Mouse (Mus musculus): Measurements from ENCODE around the gene Tiam1.
A peak's percentile ranks its signal among the peaks of the same experiment; 100 is the strongest.

The Tiam1 gene

GRCm38 (mm10) chr16:90045611-90046010 is 98.0 kb downstream of the Tiam1 start:
- DNase-seq, result no peak

- no peak for DNase-seq
Observed at GRCm38 (mm10) chr16:90044004-90044754, 99.4 kb downstream of the Tiam1 start.

DNA sequence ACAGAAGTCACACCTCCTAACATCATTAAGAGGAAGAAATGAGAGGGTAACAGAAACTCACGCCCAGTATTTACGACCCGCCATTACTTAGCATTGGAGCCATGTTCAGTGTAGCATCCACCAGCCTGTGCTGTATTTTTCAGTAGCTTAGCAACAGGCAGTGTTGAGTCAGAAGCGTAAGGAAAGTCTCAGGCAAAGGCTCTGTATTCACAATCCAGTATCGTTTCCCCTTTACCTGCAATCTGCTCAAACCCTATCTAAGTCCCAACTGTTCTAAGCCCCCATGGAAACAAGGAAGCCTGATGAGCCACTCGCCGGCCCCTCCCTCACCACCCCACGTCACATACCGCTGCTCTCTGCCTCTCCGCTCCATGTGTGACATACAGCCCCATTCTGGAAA is 100.7 kb downstream of the Tiam1 start:
- DNase-seq, result no peak

DNA sequence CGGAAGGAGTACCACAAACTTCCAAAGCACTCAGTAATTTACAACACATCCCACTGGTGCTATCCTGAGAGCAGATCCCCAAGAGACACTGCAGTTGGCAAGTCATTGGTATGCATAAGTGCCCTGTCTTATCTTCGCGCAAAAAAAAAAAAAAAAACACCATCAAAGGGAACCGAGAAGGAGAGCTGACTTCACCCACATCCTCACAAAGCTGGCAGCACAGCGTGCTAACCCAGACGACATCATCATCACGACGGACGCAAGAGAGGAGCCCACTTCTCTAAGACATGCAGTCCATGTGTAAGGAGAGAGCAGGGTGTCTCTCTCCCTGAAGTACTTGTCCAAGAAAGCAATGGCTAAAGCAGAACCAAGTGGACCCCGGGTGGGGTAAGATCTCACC is 101.2 kb downstream of the Tiam1 start:
- DNase-seq, result no peak

- no peak for DNase-seq
Observed at GRCm38 (mm10) chr16:90040771-90041364, 102.7 kb downstream of the Tiam1 start.

- DNase-seq, result no peak
Observed at GRCm38 (mm10) chr16:90035595-90036110, 107.9 kb downstream of the Tiam1 start.

DNA sequence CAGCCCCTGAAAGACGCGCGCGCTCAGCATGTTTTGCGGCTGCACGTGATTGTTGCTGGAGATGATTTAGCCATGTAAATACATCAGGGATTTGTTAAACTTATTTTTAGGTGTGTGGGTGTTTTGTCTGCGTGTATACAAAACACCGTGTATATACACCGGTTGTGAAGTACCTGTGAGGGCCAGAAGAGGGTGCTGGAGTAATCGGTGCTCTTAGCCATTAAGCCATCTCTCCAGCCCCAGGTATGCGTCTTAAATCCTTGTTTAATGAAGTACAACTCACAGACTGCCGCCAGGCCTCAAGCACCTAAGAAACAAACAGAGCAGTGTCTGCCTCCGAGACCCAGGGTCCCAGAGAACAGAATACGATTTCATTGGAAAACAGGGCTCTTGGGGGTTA is 113.2 kb downstream of the Tiam1 start:
- DNase-seq, result no peak

DNA sequence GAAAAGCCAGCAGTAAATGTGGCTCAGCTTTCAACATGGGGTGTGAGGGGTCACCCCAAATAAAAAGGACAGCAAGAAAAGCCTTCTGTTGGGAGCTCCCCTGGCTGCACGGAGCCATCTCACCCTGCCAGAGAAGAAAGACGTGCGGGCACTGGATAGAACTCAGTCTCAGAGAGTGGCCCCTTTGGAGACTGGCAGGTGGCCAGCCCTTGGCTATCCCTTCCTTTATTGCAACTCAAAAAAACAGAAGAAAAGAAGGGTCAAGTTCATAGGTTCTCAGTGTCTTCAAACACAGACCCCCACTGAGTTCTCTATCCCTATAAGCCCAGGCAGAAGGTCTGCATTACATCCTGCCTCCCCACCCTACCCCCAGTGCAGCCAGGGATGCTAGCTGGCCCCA is 115.7 kb downstream of the Tiam1 start:
- no peak for DNase-seq

- no peak for DNase-seq
Observed at GRCm38 (mm10) chr16:90025526-90026172, 117.9 kb downstream of the Tiam1 start.

DNA sequence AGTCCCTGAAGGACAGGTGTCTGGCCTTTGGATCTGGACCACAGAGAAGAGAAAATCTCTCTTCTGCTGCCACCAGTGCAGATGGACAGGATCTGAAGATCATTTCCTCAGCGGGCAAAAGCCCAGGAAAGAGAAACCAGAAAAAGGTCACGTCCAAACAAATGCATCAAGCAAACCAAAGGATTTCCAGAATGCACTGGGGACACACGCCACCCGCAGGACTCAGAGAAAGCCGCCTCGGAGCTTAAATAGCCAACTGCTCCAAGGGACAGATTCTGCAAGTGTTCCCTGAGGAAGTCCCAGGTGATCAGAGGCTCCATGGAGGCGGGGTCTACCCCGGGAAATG is 119.9 kb downstream of the Tiam1 start:
- DNase-seq, result no peak

DNA sequence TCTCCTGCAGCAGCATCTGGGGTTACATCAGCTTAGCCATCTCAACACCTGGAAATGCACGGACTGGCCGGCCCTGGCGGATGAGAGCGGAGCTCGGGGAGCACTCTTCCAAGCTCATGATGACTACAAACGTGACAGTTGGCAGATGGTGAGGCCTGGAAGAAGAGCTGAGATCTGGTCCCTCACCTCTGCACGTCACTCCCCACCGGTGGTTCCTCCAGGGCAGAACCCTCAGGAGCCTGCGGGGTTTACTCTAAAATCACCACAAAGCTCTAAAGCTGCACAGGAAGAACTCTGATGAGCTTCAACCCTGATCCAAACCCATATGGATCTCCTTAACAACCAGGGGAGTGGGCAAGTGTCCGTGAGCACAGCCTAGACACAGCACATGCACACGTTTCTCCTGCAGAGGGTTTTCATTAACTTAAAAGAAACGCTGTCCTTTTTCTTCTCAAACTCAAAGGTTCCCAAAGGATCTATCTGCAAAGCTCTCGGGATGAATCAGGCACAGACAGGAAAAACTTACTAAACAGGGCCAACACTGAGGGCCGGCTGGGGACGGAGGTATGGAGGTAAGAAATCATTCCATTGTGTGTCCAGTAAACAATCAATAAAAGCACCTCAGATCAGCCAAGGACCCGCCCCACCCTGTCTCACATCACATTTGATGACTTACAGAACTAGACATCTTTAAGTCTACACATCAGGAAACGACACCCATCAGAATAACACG is 120.5 kb downstream of the Tiam1 start:
- no peak for DNase-seq

DNA sequence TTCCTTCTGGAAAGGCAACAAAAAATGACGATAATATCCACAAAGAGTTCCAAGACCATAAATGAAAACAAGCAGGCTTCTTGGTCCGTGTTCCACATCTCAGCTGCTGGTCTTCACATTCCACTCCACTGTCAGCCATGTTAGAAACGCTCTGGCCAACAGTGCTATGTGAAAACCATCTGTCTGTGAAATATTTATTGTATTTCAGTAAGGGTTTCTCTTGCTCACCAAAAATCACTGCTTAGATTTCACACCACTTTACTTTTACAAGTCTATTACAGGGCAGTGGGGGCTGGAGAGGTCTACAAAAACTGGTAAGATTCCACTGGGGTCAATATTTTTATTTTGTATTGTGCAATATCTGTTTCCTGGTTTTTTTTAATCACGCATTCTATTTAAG is 127.5 kb downstream of the Tiam1 start:
- no peak for DNase-seq

DNA sequence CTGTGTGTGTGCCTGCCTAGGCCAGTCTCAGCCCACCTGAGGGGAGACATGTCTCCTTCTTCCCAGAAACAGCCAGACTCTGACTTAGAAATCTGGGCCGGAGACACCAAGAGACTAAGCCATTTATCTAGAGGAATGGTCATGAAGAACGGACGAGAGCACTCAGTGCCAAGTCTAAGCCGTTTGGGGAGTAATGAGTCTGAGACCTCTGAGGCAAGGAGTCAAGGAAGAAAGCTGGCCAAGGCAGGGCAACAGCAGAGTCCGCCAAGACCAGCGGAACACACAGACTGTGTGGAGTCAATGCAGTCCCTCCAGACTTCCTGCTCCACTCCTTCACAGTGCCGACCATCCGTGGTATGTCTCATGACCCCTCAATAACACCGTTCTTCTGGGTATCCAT is 129.0 kb downstream of the Tiam1 start:
- no peak for DNase-seq

DNA sequence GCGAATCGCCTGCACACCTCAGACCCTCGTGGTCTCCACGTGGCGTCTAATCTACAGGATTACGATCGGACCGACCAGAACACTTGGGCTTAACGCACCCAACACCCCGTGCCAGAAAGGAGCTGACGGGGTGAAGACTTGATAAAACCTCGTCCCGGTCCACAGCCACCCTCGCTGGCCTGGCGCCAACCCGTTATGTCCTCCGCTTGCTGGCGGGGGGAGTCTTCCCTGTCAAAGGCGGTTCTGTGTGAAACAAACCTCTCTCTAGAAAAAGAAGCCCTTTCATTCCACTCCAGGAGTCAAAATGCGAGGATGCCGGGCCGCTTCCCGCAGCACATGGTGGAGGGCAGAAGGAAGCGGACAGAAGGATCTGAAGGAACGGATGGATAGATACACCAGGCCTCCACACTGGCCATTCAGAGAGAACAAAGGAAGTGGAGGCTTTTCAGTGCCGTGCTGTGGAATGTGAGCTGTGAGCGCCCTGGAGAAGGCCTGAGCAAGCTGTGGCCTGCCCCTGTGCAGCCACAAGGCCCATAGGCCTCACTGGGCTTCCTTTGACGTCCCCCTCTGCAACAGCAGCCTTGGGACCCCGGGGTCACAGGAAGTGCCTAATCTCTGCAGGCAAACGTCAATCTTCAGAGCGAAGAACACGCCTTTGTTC is 131.9 kb downstream of the Tiam1 start:
- DNase-seq, result peak; percentile 62

- DNase-seq, result no peak
Observed at GRCm38 (mm10) chr16:90008504-90008903, 135.1 kb downstream of the Tiam1 start.

DNA sequence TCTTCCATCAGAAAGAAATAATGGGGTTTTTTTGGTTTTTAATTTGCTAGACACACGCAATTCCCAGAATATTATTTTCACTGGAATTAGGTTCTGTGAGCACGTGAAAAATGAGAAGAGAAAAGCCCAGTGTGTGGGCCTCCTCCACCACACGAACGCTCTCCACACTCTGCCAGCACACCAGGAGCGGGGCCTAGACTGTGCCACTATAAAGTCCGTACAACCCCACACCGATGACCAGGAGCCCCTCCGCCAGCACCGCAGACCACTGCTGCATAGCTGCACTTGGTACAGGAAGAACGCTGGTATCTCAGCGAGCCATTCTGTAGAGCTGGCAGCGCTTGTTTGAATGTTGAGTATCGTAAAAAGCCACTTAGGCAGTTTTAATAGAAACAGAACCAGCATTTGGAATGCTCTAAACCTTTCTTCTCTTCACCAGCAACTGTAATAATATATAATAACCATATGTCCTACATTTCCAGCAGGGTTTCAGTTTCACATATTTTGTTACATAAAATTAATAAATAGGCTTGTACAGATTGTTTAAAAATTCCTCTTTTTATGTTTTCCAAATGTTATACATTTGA is 136.1 kb downstream of the Tiam1 start:
- DNase-seq, result no peak

- no peak for DNase-seq
Observed at GRCm38 (mm10) chr16:90003556-90003955, 140.0 kb downstream of the Tiam1 start.

DNA sequence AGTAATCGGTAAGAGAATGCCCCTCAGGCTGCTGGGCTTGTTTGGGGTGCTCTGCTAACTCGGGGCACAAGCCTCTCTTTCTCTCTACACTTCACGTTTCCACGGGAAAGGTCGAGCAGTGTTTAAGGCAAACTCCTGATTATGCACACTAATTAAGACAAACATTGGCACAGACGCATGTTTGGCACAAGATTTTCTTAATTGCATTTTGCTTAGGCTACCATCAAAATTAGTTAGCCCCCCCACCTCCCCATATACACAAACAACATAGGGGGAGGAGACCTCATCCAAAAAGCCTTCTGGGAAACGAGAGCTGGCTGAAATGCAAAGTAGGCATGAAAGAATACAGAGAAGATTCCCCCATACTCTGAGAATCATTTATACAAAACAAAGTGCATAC is 148.4 kb downstream of the Tiam1 start:
- DNase-seq, result no peak

GRCm38 (mm10) chr16:89993991-89994825 is 149.4 kb downstream of the Tiam1 start:
- DNase-seq, result no peak

- no peak for DNase-seq
Observed at GRCm38 (mm10) chr16:89993506-89993905, 150.1 kb downstream of the Tiam1 start.

DNA sequence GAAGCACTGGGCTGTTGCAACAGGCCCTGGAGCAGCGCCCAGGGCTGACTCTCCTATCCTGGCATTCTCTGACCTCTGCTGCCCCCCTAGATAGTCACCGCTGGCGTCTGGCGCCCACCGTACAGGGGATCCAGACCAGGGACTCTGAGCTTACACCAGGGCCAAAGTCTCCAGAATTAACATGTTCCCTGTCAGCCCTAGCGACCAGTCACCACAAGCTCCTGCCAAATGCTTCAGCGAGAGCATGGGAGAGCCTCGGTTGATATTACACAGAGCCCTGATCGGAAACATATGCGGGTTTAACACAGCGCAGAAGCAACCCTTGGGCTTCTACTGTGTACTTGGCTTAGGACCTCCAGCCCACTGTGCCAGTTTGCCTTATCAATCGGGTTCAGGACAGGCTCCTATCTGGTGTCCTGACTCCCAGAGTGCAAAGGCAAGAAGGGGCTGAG is 151.8 kb downstream of the Tiam1 start:
- peak; percentile 62 for DNase-seq
